Mouse (Mus musculus): Measurements from ENCODE around the gene Per3. TPM values are rescaled to one million over a fixed set of nuclear protein-coding genes. Genes with fewer than 3 reads are reported as not detected.

Gene Per3
- 8.4 and 8.9 TPM in 2 replicates for total RNA-seq (2014; fragmentation: Nextera tagmentation)
- 4.4 and 6.1 TPM in 2 replicates for total RNA-seq (2017)

DNA sequence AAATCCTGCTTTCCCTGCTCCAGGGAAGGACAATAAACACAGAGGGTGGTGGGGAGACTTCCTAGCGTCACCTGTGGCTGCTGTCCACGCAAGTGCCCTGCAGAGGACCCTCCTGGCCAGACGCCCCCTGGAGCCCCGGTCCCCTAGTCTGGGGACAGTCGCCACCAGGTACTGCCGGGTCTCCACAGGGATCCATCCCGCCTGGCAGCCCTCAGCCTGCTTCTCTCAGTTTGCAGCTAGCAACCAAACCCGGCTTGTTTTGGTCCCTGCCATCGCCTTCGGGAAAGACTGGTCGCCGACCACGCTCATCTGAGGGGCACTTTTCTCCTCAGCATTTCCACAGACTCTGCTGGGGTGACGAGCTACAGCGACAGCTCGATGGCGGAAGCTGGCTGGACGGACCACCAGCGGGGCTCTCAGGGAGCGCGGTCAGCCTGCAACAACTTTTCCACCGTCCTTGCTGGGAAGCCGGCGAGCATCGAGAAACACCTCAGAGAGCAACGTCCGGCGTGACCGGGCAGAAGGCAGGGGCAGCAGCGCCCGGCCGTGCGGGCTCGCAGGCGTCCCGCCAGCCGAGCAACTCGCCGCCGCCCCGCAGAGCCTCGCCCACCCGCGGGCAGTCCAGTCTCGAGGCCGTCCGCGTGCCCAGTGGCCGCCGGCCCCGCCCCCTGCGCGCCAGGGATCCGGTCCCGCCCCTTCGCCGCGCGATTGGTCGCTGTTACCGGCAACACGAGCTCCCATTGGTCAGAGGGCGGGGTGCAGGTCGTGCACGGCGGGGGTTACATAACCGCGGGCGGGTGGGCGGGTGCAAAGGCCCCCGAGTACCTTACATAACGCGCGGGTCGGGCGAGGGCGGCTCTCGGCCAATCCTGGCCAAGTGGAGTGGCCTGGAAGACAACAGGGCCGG, at the start of gene Per3:
Gene Per3, minus strand, starts transcription at position 629 of the 907 bp plus-strand sequence.
- ATAC-seq (replicated peaks; ENCODE audit: low FRiP score, low TSS enrichment, poor library complexity, severe bottlenecking), result peak; percentile 94

DNA sequence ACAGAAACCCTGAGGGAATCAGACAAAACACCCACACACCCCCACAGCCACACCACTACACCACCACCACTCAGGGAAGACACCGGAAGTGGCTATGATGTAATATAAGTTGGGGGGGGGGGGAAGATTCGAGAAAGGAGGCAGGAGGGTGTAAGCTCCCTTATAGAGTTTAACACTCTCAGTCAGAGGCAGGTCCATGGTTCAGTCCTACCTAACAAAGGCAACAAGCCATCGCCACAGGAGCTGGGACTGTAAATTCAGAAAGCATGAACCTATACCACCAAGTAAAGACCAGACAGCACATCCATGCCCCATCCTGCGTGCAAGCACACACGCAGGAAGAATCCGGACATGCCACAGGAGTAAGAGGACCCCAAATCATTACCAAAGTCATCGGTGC, 44.8 kb upstream of the Per3 start, which contains the start of gene Gm13090:
Gene Gm13090, plus strand, starts transcription at position 301 of the 400 bp plus-strand sequence.
- ATAC-seq (replicated peaks; ENCODE audit: low FRiP score, low TSS enrichment, poor library complexity, severe bottlenecking), result no peak

DNA sequence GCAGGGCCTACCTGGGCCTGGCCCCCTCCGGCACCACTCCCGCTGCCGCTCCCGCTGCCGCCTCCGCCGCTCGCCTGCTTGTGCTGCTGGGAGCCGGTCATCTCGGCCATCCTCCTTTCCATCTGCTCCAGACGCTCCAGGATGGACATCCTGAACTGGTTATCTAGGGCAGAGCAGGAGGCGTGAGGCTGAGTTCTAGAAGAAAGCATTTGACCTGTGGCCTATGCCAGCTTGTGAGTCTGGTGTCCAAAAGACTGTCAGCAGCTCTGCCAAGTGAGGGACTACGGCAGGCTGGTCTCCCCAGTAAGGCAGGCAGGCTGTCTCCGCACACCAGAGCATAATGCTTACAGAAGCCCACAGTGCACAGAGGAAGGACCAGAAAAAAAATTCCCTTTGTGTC, 44.4 kb upstream of the Per3 start:
- no peak for ATAC-seq (replicated peaks; ENCODE audit: low FRiP score, low TSS enrichment, poor library complexity, severe bottlenecking)

DNA sequence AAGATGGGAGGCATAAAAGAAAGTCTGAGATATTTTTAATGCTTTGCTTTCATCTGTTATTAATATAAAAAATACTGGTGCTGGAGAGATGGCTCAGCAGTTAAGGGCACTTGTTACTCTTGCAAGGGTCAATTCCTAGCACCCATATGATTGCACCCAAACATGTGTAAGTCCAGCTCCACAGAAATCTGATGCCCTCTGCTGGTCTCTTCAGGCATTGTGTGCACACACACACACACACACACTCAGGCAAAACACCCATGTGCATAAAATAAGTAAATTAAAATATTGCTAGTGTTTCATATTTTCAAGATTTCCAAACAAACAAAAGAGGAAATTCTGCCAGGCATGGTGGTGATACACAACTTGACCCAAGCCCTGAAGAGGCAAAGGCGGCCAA, 42.9 kb upstream of the Per3 start:
- no peak for ATAC-seq (replicated peaks; ENCODE audit: low FRiP score, low TSS enrichment, poor library complexity, severe bottlenecking)

DNA sequence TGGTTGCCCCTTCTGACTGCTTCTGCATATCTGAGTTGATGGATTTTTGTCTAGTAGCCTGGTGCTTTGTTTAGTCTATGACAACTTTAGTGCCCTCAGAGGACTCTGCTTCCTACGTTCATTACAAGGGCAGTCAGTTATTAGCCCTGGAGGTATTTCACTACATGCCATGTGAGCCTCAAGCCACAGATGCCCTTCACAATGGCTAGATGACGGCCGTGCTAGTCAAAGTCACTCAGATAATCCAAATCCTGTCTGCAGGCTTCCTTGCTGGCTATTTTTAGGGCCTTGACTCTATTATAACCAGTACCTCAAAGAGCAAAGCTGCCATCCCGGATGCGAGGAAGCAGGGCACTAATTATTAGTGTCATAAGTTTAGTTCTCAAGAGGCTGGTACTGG, 38.6 kb upstream of the Per3 start:
- no peak for ATAC-seq (replicated peaks; ENCODE audit: low FRiP score, low TSS enrichment, poor library complexity, severe bottlenecking)

DNA sequence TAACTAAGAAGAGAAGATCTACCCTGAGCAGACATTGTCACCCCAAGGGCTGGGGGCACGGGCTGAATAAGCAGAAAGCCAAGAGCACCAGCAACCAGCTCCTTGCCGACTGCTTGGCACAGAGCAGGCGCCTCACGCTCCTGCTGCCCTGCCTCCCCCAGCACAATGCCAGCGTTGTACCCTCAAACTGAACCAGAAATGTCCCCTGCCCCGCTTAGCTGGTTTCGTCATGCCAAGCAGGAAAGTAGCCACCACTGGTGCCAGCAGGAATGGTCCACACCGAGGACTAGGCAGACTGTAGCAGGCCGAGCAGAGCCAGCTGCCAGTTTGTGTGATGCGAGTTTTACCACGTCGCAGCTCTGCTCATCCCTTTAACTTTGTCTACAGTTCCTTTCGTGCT, 37.5 kb upstream of the Per3 start:
- no peak for ATAC-seq (replicated peaks; ENCODE audit: low FRiP score, low TSS enrichment, poor library complexity, severe bottlenecking)

DNA sequence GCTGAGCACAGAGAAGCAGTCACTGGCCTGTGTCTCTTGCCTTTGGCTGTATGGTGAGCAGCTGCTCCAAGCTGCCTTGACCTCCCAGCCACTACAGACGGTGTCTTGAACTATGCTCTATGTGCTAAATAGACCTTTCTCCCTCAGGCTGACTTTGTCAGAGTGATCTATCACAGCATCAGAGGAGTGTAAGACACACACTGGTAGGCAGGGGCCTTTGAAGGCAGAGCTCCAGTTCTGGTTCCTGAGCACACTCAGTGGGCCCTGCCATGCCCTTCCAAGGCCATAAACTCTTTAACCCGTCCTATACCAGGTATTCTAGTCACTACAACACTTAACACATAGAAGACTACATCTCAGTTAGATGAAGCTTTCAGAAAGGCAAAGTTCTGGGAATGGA, 36.9 kb upstream of the Per3 start:
- no peak for ATAC-seq (replicated peaks; ENCODE audit: low FRiP score, low TSS enrichment, poor library complexity, severe bottlenecking)

DNA sequence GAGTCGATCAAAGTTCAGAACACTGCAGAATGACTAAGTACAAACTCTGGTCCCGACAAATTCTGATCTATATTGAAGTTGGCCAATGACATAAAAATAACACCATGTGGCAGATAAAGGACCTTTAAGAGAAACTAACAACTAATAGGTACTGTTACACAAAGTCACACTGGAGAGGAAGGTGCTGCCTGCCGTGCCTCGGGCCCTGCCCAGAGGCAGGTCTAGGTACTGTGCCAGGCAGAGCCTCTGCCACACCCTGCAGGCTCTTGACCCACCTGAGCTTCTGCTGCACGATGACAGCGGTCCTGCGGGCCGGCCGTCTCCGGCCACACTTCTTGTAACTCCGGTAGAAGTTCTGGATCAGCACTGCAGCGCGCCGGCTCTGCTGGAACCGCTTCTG, 30.4 kb upstream of the Per3 start:
- no peak for ATAC-seq (replicated peaks; ENCODE audit: low FRiP score, low TSS enrichment, poor library complexity, severe bottlenecking)

DNA sequence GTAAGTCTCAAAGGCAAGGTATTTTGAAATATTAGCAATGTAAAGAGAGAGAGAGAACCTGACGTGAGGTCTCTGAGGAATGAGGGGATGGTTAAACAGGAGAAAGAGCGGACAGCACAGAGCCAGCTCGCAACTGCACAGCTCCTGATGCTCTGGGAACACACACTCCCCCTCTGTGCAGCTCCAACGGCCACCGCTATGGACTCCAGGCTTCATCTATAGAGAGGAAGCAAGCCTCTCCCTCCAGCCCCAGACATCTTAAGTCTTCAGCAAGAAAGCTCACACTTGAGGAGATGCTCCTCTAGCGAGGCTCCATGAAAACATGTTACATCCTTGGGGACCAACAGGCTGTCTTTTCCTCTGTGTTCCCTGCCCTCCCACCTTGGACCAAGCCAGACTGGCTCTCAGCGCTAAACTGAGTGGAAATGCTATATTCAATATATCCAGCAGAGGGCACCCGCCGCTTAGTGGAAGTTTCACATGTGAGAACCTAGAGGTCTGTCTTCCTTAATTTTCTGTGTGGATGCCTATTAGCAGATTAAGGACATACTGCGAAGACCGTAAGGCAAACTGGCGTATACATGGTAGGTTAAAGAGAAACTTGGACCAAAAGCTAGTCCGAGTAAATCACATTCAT, 28.8 kb upstream of the Per3 start:
- ATAC-seq (replicated peaks; ENCODE audit: low FRiP score, low TSS enrichment, poor library complexity, severe bottlenecking), result peak; percentile 71

DNA sequence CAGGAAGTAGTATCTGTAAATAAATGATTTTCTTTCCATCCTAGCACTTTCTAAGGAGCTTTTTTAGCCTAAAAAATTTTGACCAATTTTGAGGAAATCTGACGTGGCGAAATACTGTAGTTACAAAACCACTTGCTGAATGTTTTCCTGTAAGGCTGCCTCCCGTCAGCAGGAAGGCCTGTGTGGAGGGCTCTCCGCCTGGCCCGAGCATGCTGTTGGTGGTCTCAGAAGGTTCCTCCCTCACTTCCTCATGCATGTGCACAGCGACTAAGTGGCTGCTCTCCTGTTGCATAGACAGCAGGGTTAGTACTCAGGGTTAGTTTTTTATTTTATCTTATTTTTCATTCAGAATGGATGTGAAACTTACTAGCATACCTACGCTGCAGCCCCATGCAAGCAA, 26.5 kb upstream of the Per3 start:
- ATAC-seq (replicated peaks; ENCODE audit: low FRiP score, low TSS enrichment, poor library complexity, severe bottlenecking), result no peak

DNA sequence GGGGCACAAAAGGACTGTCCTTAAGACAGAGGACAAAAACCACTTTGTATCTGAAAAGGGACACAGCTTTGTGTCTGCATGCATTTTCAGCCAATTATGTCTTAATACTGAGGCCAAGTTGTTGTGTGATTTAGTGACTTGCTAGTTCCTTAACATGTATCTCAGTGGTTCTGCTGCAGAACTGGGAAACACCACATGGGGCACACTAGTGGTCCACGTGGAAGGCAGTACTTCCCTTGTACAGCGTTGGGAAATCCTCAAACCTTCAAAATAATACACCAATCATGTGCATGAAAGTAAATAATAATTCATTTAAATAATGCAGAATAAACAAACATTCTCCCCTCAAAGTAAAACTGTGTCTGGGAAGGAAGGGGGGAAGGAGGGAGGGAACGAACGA, 24.3 kb upstream of the Per3 start:
- ATAC-seq (replicated peaks; ENCODE audit: low FRiP score, low TSS enrichment, poor library complexity, severe bottlenecking), result peak; percentile 66; the same call in 1 of the 2 replicates

DNA sequence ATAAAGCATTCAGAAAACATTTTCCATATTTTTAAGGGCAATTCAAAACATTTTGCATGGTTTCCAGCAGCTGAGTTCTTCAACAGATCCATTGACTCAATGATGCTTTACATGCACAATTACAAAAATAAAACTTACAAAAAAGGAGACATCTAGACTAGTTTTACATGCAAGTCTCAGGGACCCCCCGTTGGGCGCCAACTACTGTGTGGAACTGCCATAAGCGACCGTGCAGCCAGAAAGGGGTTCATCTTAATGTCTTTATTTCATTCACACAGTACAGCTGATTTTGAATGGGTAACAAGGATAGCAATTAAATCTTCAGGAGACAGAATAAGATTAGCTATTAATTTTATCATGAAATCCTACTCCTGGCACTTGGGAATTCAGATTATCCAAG, 15.1 kb upstream of the Per3 start:
- no peak for ATAC-seq (replicated peaks; ENCODE audit: low FRiP score, low TSS enrichment, poor library complexity, severe bottlenecking)

DNA sequence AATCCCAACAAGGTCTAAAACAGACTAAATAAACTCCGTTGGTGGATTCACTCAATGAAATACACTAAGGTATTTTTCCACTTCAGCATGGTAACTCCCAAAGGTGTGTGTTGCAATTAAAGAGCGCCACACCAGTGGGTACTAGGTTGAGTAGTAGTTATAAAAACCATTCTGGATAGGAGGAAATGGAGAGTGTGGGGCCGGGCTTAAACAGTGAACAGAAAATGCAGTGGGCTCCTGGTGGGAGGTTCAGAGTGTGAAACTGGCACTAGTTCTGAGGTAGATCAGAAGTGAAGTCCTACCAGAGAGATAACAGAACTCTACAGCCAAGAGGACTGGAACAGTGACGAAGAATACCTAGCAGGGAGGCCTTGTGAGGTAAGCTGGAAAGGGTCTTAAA, 14.2 kb upstream of the Per3 start:
- ATAC-seq (replicated peaks; ENCODE audit: low FRiP score, low TSS enrichment, poor library complexity, severe bottlenecking), result no peak

DNA sequence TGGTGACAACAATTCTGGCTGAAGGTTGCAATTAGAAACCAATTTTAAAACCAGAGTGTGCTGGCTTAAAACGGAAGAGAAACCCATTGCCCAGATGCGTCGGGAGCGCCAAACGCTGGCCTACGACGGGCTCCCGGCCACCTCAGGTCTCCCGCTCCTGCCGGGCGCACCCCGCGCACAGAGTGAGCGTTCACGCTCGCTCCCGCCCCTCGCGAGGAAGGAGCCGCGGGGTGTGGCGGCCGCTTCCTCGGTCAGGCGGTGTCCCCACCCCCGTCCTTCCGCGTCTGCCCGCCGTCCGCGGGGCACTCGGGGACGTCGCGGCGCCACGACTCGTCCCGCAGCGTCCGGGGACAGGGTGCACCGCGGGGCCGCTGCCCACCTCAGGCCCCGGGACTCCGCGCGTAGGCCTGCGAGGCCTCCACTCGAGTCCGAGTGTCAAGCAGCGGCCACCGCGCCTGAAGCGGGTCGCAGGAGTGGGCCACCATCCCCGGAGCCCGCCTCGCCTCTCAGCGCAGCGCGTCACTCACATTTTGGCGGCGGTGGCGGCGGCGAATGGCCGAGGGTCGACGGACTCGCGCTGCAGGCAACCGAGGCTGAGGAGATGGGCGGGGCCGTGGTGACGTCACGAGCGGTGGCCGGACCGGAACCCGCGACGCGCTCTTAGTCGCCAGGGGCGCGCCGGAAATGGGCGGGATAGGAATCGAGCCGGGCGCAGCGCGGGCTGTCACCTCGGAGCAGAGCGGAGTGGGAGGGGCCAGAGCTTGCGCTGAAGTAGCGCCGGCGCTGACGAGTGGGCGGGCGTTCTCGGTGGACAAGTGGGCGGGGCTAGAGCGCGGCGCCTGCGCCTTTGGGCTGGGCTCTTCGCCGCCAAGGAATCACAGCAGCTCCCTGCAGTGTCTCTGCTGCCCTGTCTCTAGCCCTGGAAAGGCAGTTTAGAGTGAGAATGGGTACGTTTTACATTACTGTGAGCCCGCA, 13.2 kb upstream of the Per3 start, which contains the start of gene Vamp3:
Gene Vamp3, minus strand, starts transcription at position 617 of the 975 bp plus-strand sequence.
- ATAC-seq (replicated peaks; ENCODE audit: low FRiP score, low TSS enrichment, poor library complexity, severe bottlenecking), result peak; percentile 97

DNA sequence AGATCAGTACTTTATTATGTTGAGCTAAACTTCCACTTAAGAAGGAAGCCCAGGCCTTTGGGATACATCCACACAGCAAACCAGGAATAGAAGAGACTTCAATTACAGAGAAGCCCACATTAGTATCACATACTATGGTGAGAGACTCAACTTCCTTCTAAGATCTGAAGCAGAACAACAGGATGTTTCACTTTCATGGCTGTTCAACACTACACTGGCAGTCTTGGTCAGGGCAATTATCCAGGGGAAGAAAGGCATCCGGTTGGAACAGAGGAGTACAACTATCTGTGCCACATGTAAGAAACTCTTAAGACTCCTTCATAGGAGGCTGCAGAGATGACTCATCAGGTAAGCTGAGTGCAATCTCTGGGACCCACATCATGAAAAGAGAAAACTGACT, 6.7 kb upstream of the Per3 start:
- ATAC-seq (replicated peaks; ENCODE audit: low FRiP score, low TSS enrichment, poor library complexity, severe bottlenecking), result no peak

DNA sequence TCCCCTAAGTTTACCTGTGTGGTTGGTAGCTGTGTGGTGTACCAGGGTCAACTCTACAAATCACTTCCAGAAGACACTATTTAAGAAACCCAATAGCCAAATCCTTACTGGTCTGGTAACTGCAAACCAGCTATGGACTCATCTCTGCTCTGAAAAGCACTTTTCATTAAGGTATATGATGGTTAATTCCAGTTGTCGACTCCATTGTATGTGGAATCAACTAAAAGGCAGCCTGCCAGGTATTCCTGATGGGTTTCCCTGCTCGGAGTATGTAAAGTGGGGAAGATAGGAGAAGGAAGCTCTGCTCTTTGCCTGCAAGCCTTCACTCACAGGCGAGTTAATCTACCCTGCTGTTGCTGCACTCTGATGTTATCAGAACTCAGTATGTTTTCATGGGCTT, 2.1 kb upstream of the Per3 start:
- no peak for ATAC-seq (replicated peaks; ENCODE audit: low FRiP score, low TSS enrichment, poor library complexity, severe bottlenecking)

DNA sequence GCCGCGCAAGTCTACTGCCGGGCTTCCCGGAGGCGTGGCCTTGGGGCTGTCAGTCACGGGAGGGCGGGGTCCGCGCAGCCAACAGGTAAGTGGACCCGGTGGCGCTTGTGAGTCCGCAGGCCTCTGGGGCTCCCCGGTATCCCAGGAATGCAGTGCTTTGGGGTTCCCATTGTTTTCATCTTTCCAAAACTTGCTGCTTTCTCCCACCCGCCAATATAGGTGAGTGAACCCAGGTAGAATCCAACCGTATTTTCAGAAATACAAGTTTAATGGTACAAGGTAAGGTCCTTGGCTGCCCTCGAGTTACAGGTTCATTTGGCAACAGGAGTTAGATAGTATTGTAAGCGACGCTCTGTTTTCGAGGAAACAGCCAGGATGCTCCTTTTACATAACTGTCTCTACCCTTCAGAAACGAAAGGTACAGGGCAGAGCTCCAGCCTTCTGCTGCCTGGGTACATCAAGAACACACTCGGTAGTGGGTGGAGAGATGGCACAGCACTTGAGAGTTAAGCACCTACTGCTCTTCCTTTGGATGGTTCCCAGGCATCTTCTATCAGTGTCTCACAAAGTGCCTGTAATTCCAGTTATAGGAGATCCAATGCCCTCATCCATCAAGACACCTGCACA, 592 bp upstream of the Per3 start:
- ATAC-seq (replicated peaks; ENCODE audit: low FRiP score, low TSS enrichment, poor library complexity, severe bottlenecking), result no peak

DNA sequence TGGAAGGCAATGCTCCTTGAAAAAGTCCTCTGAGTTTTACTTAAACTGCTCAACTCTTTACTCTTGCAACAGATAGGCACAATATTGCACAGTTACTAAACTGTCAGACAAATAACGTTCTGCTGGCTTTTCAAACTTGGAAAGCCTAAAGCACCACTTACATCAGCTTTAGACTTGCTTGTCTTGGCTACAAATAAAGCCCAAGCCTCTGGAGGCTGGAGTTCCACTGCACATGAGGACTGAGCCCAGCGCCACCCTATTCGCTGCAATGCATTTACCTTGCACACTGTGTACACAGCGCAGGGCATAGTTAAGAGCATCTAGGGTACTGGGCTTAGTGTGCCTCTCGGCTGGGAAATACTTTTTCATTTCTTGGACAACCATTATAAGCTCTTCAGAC, 1.2 kb downstream of the Per3 start:
- ATAC-seq (replicated peaks; ENCODE audit: low FRiP score, low TSS enrichment, poor library complexity, severe bottlenecking), result no peak

DNA sequence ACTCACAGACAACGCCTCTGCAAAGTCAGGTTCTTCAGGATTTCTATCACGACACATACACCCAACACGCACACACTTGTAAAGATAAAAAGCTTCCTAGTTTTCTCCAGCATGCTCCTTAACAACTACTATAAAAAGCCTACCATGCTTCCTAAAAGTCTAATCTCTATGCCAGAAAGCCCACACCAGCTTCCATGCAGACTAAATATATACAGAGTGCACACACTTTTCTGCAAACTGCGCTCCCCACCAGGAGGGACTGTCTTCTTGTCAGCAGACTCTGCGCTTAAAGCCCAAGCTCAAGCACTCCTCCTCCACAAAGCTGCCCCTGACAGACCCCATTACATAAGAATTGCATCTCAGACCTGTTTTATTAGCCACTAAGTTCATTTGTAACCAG, 3.0 kb downstream of the Per3 start:
- no peak for ATAC-seq (replicated peaks; ENCODE audit: low FRiP score, low TSS enrichment, poor library complexity, severe bottlenecking)

Data from megakaryocyte-erythroid progenitor cell, adult 5-6 weeks (primary cell).